Mouse (Mus musculus) myocyte (in vitro differentiated cells): Measurements from ENCODE around the gene Gmps. TPM values are rescaled to one million over a fixed set of nuclear protein-coding genes. Genes with fewer than 3 reads are reported as not detected.

ENCODE experiments used
- H3K27me3 ChIP-seq: one replicate; pipeline ENCODE4 v1.6.1; 2011; ENCODE audit not compliant: control insufficient read depth, insufficient read depth, insufficient read length
- H3K36me3 ChIP-seq: one replicate; pipeline ENCODE4 v1.6.1; 2011; ENCODE audit not compliant: control insufficient read depth, insufficient read depth
- H3K4me2 ChIP-seq: one replicate; pipeline ENCODE4 v1.6.1; 2011; ENCODE audit warnings: low read depth, control low read depth
- H3K4me3 ChIP-seq: one replicate; pipeline ENCODE4 v1.5.1; 2011; ENCODE audit warnings: mild to moderate bottlenecking, control low read depth, moderate library complexity
- H3K79me2 ChIP-seq: one replicate; pipeline ENCODE4 v1.6.1; 2011; ENCODE audit not compliant: control insufficient read depth, insufficient read depth
- H3ac ChIP-seq: one replicate; pipeline ENCODE4 v1.6.1; 2011; ENCODE audit not compliant: control insufficient read depth, insufficient read length
- CEBPB ChIP-seq: IDR thresholded peaks from 2 replicates; pipeline ENCODE4 v1.6.1; 2011; ENCODE audit warnings: mild to moderate bottlenecking, moderate library complexity; ENCODE audit not compliant: poor library complexity, insufficient read depth, severe bottlenecking
- E2F4 ChIP-seq: IDR thresholded peaks from one replicate; pipeline ENCODE4 v1.6.1; 2011; ENCODE audit warnings: mild to moderate bottlenecking, control low read depth, moderate library complexity; ENCODE audit not compliant: insufficient read depth
- MAX ChIP-seq: IDR thresholded peaks from one replicate; pipeline ENCODE4 v1.6.1; 2011; ENCODE audit warnings: low read depth, mild to moderate bottlenecking, control low read depth
- MYOD1 ChIP-seq, 3 experiments: IDR thresholded peaks; one replicate each; pipeline ENCODE4 v1.6.1; 2011; ENCODE audit warnings: control low read depth in 2 of 3, low read depth in 2 of 3, mild to moderate bottlenecking in 2 of 3, moderate library complexity in 1 of 3; ENCODE audit not compliant: insufficient read length in 2 of 3, control insufficient read depth in 1 of 3
- MYOG ChIP-seq, 3 experiments: IDR thresholded peaks; one replicate each; pipeline ENCODE4 v1.6.1; 2011; ENCODE audit warnings: control low read depth in 2 of 3, low read depth in 2 of 3, mild to moderate bottlenecking in 2 of 3; ENCODE audit not compliant: insufficient read length in 2 of 3, control insufficient read depth in 1 of 3, insufficient read depth in 1 of 3
- POLR2A ChIP-seq: IDR thresholded peaks from one replicate; pipeline ENCODE4 v1.6.1; 2011; ENCODE audit warnings: low read depth, mild to moderate bottlenecking, control low read depth, moderate library complexity; ENCODE audit not compliant: insufficient read length
- POLR2AphosphoS2 ChIP-seq: IDR thresholded peaks from one replicate; pipeline ENCODE4 v1.6.1; 2011; ENCODE audit warnings: low read depth, control low read depth; ENCODE audit not compliant: insufficient read length
- REST ChIP-seq: IDR thresholded peaks from one replicate; pipeline ENCODE4 v1.6.1; 2011; ENCODE audit warnings: mild to moderate bottlenecking, control low read depth, moderate library complexity; ENCODE audit not compliant: insufficient read depth, insufficient read length
- SRF ChIP-seq: IDR thresholded peaks from one replicate; pipeline ENCODE4 v1.6.1; 2011; ENCODE audit warnings: low read depth; ENCODE audit not compliant: control insufficient read depth, insufficient read length
- TCF12 ChIP-seq: IDR thresholded peaks from one replicate; pipeline ENCODE4 v1.6.1; 2011; ENCODE audit warnings: mild to moderate bottlenecking, control low read depth; ENCODE audit not compliant: poor library complexity, insufficient read depth, severe bottlenecking
- TCF3 ChIP-seq: IDR thresholded peaks from one replicate; pipeline ENCODE4 v1.6.1; 2011; ENCODE audit warnings: low read depth, control low read depth; ENCODE audit not compliant: insufficient read length
- USF1 ChIP-seq: IDR thresholded peaks from one replicate; pipeline ENCODE4 v1.6.1; 2011; ENCODE audit warnings: low read depth, mild to moderate bottlenecking, control low read depth, moderate library complexity
- polyA plus RNA-seq: library from polyadenylated mRNA; unstranded; fragments of >200 nt; fragmentation: generic; extraction: Trizol; gene quantifications from one replicate; pipeline ENCODE4 v1.2.1, GENCODE M21; 2012; ENCODE audit warnings: missing spikeins

Gmps gene
- polyA plus RNA-seq: 7.2 TPM

- H3K79me2 ChIP-seq: peaks cover 48% of the 10 kb centered on the region
- peak within 1 kb of the TSS; percentile 87 for H3K4me2 ChIP-seq
- peaks cover 8% of the 10 kb centered on the region for H3K36me3 ChIP-seq
- no peaks in the 10 kb centered on the region for H3K27me3 ChIP-seq
- TF ChIP-seq USF1: no peak
- peak; percentile 41 for TF ChIP-seq SRF
- peak; percentile 15 for TF ChIP-seq E2F4
- peak; percentile 84 for TF ChIP-seq POLR2A
- peak; percentile 88 for TF ChIP-seq POLR2AphosphoS2
- no peak for TF ChIP-seq MAX
- no peak for TF ChIP-seq TCF12
- H3ac ChIP-seq: peak within 1 kb of the TSS; percentile 38
- H3K4me3 ChIP-seq: peak within 1 kb of the TSS; percentile 87
Observed at GRCm38 (mm10) chr3:63975955-63976908, at the start of gene Gmps. Gene Gmps (plus strand): TSS chr3:63976106.

GRCm38 (mm10) chr3:63928878-63929859 lies 46.7 kb upstream of the Gmps start, which contains the start of gene E130311K13Rik:
Gene E130311K13Rik (minus strand): TSS chr3:63929472.
- Histone ChIP-seq H3K4me3 (peak within 1 kb of the TSS; percentile 26), H3K36me3 (no peaks in the 10 kb centered on the region), H3ac (peak within 1 kb of the TSS; percentile 6), H3K27me3 (no peaks in the 10 kb centered on the region), H3K4me2 (peak within 1 kb of the TSS; percentile 64), H3K79me2 (no peaks in the 10 kb centered on the region)
- TF ChIP-seq USF1 (no peak), MYOD1 (IDR thresholded peaks at IDR 0.05; ENCODE audit: control insufficient read depth in 1 of 3, insufficient read length in 2 of 3, low read depth in 2 of 3) (peak in 1 of 3 experiments; percentile 7), POLR2AphosphoS2 (peak; percentile 71), MYOG (IDR thresholded peaks at IDR 0.05; ENCODE audit: control insufficient read depth in 1 of 3, insufficient read depth in 1 of 3, insufficient read length in 2 of 3, low read depth in 2 of 3) (peak in 1 of 3 experiments; percentile 43), CEBPB (0 out of 2 replicates have a peak, but pooled peaks have one; percentile 27), TCF3 (no peak), POLR2A (peak; percentile 83)

DNA sequence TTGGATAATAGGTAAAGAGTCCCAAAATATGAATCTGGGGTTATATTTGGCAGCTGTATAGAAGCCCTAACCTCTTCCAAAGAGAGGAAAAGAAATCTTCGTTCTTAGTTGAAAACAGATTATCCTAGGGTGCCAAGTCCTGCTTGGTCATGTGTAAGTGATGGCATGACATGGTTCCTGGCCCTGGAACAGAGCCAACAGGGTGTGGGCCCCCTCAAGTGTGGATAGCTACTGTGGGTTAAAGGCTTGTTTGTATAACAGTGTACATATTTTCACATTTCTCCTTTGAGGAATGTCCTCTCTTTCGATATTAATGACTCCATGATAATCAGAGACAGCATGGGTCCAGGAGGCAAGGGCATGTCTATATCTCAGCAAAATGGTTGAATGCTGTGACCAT lies 37.0 kb upstream of the Gmps start:
- Histone ChIP-seq H3K27me3 (no peaks in the 10 kb centered on the region), H3K4me3 (no peak overlapping the region), H3ac (no peak overlapping the region), H3K79me2 (no peaks in the 10 kb centered on the region), H3K36me3 (peaks cover 25% of the 10 kb centered on the region), H3K4me2 (no peak overlapping the region)
- no peak for TF ChIP-seq TCF12
- TF ChIP-seq USF1: no peak
- TF ChIP-seq POLR2A: no peak
- TF ChIP-seq E2F4: no peak
- no peak for TF ChIP-seq MYOD1 (IDR thresholded peaks at IDR 0.05; ENCODE audit: control insufficient read depth in 1 of 3, insufficient read length in 2 of 3, low read depth in 2 of 3)

DNA sequence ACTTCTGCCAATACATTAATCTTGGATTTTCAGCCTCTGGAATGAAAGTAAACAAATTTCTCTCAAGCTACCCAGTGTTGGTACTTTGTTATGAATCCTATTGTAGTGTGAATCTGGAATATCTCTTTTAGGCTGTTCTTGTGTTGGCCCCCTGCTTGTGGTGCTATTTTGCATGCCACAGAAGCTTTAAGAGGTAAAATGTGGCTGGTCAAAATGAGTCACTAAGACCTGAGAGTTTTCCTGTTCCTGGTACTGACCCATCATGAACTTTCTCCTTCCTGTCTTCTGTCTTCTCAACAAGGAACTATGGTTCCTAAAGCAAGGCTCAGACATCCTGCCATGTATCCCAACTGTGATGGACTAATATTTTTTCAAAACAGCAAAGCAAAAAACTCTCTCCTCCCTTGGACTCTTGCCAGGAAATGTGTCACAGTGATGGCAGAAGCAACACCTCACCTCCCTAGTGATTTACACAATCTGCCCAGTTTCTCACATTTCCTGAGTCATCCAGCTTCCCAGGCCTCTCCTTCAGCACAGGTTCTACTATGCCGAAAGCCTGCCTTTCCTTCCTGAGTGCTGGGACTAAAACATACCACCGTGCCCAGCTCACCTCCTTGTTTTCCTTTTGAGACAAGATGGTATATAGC lies 34.6 kb upstream of the Gmps start:
- H3K79me2 ChIP-seq: no peaks in the 10 kb centered on the region
- TF ChIP-seq POLR2A (no peak), TCF3 (no peak)

GRCm38 (mm10) chr3:63949837-63950236 lies 26.1 kb upstream of the Gmps start:
- Histone ChIP-seq H3K4me3 (no peak overlapping the region), H3K79me2 (peaks cover 3% of the 10 kb centered on the region), H3K27me3 (no peaks in the 10 kb centered on the region), H3ac (no peak overlapping the region), H3K4me2 (no peak overlapping the region), H3K36me3 (peaks cover 27% of the 10 kb centered on the region)
- TF ChIP-seq USF1: no peak
- TF ChIP-seq TCF3: no peak
- no peak for TF ChIP-seq POLR2AphosphoS2
- no peak for TF ChIP-seq REST
- no peak for TF ChIP-seq MYOD1 (IDR thresholded peaks at IDR 0.05; ENCODE audit: control insufficient read depth in 1 of 3, insufficient read length in 2 of 3, low read depth in 2 of 3)
- TF ChIP-seq TCF12: no peak
- no peak for TF ChIP-seq SRF
- TF ChIP-seq MYOG (IDR thresholded peaks at IDR 0.05; ENCODE audit: control insufficient read depth in 1 of 3, insufficient read depth in 1 of 3, insufficient read length in 2 of 3, low read depth in 2 of 3): no peak

More for the DNA sequence above, 34.6 kb upstream of the Gmps start:
- Histone ChIP-seq H3K4me2 (no peak overlapping the region), H3K36me3 (peaks cover 29% of the 10 kb centered on the region), H3ac (no peak overlapping the region), H3K27me3 (no peaks in the 10 kb centered on the region), H3K4me3 (no peak overlapping the region)
